Mouse (Mus musculus) cerebellum, adult 11-12 months (tissue): ENCODE results near the gene Rtl1.

ENCODE experiments used
- DNase-seq: peaks from one replicate; pipeline ENCODE4 v3.0.0; 2022

Rtl1 gene

GRCm38 (mm10) chr12:109600230-109600629, at the start of gene Rtl1:
Gene Rtl1, minus strand, starts transcription at chr12:109600330.
- no peak for DNase-seq

- DNase-seq = no peak
Observed at GRCm38 (mm10) chr12:109640560-109641167, 40.5 kb upstream of the Rtl1 start.

DNA sequence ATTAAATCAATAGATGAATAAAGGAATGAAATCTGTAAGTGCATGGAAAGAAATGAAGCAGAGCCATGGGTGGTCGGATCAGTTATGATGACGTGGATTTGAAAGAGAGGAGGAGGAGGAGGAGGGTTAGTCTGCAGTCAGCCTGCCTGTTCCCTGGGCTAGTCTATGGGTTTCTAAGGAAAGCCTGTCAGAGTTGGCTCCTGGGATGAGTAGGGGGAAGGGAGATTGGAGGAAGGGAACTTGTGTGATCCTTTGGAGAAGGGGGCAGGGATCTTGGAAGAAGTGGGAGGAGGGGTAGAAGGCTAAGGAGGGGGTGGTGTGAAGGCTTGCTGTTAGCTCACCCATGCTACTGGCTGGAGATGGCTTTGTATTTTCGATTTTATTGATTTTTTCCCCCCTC, 31.9 kb upstream of the Rtl1 start:
- no peak for DNase-seq

- DNase-seq = no peak
Observed at GRCm38 (mm10) chr12:109628887-109629286, 28.8 kb upstream of the Rtl1 start.

GRCm38 (mm10) chr12:109626910-109627309, 26.8 kb upstream of the Rtl1 start:
- DNase-seq = no peak

- no peak for DNase-seq
Observed at GRCm38 (mm10) chr12:109620196-109620595, 20.1 kb upstream of the Rtl1 start.

GRCm38 (mm10) chr12:109617993-109618392, 17.9 kb upstream of the Rtl1 start:
- no peak for DNase-seq

- DNase-seq = no peak
Observed at GRCm38 (mm10) chr12:109617126-109617525, 17.0 kb upstream of the Rtl1 start.

DNA sequence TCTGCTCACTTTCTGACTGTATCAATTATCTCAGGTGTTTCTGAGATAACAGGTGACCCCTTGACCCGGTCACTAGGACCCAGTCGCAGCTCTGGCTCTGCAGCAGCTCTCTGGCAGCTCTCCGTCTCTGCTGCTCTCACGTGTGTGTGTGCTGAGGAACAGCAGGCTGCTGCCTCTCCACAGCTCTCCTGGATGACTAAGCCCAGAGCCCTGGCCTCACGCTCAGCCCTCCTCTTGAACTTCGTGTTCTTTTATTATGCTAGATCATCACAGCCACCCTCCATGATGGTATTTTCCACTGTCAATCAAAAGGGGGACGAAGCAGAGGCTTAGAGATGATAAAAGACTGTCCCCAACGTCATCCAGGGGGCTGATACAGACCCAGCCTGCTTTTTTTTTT, 15.2 kb upstream of the Rtl1 start:
- no peak for DNase-seq

DNA sequence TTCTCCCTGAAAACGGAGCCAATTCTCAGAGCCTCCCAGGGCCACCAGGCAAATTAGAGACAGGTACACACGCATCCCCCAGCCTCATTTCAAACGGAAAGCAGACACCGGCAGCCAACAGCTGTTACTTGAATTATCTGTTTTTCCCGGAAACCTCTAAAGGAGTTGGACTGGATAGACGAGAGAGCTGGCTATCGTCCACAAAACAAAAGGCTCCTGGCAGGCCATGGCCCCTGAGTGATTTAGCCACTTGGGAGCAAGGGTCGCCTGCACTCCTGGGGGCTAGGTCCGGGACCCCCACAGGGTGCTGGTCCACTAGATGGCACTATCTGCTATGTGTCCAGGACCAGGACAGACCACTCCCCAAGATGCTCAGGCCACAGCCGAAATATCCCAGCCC, 14.3 kb upstream of the Rtl1 start:
- no peak for DNase-seq

DNA sequence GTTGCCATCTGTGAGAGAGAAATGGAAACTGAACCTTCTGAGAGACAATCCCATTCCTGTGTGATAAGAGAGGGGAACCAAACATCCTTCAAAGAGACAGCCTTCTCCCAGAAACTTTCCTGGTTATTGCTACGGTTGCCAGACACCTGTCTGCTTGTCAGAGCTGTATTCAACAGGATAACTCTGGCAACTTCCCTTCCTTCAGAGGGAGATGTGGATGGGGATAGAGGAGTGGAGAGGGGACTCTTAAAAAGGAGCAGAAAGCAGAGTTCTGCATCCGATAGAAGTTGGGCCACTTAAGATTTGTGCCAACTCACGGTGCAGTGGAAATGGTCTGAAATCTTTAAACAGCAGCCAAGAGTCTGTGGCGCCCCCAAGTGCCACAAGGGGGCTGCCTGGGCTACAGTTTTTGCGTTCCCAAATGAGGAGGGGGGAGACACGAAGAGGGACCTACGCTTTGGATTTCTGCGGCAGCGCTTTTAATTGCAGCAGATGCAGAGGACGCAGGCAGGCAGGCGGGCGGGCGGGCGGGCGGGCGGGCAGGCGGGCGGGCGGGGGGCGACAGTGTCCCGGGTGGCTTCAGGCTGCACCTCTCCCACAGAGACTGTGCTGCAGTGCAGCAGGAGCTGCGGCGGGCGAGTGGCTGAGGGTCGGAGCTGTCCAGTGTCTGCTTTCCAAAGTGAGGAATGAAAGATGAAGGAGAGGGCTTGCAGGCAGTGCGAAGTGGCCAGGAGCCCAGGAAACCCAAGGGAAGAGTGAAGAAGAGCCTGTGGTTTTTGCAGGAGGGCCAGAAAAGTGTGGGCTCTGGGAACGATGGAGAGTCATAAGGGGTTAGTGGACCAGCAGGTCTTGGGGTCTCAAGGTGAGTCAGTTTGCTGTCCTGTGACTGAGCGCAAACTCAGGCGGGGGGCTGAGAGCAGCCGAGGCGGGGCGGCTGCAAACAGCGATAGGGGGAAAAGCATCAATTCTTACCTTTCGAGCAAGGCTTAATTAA, 12.6 kb upstream of the Rtl1 start:
- DNase-seq = no peak

DNA sequence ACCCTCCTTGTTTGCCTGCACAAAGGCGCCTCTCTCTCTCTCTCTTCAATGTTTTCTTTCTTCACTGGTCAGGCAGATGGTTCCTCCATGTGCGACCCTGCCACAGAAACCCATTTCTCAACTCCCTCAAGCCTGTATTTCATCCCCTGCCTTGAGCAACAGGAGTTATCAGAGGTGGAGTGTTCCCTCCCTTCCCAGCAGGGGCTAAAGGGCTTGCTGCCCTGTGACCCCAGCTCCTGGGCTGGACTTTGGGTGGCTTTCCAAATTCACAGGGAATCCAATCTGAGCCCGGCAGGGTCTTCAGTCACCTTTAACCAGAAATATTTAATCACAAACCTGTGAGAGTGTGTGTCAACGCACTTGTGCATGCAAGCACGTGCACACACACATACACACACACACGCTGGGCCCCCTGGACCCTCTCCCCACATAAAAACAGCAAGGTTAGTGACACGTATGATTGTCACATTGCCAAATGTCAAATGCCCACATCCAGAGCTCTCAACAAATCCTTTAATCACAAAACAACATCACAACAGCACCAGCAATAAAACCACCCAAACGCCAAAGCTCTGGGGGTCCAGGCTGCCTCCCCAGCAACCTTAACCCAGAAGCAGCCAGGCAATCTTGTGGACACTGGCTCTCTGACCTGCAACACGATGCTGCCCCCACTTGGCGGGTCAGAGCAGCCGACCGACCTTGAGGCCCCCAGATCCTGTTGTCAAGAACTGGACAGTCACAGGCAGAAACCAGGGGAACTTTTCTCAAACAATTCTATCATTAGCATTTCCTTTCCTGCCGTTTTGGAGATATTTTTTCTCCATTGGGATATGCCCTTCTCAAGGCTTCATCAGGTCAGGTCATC, 8.7 kb upstream of the Rtl1 start:
- DNase-seq = no peak

GRCm38 (mm10) chr12:109607953-109608352, 7.8 kb upstream of the Rtl1 start:
- no peak for DNase-seq

GRCm38 (mm10) chr12:109607191-109607590, 7.1 kb upstream of the Rtl1 start:
- DNase-seq = no peak

GRCm38 (mm10) chr12:109604982-109605721, 5.0 kb upstream of the Rtl1 start:
- DNase-seq = no peak

DNA sequence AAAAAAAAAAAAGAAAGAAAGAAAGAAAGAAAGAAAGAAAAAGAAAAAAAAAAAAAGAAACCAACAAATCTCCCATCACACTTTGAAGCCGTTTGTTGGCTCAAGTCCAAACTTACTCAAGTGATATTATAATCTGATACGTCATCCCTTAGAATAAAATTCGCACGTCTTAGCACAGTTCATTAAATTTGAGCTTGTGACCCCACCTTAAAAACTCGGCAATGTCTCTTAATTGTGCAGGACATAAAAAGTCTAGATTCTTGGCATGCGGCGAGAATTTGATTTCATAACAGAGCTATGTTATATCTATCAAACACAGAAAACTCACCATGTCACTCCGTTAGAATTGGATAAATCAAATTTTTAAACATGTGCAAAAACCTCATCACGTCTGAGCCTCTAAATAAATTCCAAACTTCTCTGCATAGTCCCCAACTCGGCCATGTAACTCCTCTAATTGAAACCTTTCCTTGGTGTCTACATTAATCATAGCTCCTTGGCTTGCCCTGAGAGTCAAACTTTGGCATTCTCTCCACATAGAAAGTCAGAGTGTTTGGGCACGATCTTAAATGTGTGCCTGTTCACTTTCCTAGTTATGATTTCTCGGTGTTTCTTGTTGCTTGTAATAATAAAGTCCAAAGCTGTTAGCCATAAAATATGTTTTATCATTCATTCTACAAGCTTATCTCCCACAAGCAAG, 1.4 kb downstream of the Rtl1 start:
- DNase-seq = no peak

DNA sequence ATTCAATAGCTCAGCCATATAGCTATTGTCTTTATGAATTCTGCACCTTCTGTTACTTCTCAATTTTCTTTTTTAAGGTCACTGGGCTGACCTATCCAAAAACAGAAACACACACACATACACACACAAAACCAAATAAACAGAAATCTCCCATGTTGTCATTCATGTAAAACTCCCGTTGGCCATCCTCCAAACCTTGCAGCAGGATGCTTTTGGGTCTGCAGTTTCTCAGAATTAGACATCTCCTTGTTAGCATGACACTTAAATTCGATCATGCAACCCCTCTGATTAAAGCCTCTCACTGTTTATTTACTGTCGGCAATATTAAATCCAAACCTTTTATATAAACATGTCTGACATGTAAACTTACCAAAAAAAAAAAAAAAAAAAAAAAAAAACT, 3.4 kb downstream of the Rtl1 start:
- no peak for DNase-seq

DNA sequence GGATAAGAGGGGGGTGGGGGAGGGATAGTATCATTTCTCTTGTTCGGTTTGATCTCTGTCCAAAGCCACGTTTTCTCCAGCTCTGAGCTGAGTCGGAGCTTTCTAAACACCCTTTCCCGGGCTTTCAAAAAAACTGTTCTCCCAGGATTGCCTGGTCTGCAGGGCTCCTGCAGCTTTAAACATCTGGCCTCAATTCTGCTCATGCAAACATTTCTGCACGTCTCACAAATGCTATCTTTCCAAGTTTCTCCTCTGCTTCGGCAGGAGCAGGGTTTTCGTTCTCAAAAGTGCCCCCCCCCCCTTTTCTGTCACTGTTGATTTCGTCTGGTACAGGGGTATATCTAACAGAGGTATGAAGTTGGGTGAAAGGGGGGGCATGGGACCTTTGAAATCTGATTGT, 3.9 kb downstream of the Rtl1 start:
- no peak for DNase-seq

- peak; percentile 77 for DNase-seq
Observed at GRCm38 (mm10) chr12:109595753-109596152, 4.4 kb downstream of the Rtl1 start.

- DNase-seq = no peak
Observed at GRCm38 (mm10) chr12:109594961-109595360, 5.2 kb downstream of the Rtl1 start.

DNA sequence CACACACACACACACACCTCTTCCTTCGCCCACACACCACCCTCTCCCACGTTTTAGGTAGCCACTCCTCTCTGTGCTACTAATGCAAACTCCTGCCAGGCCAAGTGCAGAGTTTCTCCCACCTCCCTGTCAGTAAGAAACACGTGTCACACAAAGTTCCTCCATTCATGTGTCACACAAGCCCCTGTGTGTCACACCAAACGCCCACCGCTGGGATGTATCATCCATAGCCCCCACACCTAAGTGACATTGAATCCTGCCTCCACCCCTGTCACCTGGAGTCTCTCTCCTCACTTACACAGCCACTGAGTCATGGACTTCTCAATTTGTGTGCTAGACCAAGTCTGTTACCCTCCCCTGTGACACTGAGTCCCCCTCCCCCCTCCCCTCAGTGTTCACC, 17.9 kb downstream of the Rtl1 start:
- no peak for DNase-seq

DNA sequence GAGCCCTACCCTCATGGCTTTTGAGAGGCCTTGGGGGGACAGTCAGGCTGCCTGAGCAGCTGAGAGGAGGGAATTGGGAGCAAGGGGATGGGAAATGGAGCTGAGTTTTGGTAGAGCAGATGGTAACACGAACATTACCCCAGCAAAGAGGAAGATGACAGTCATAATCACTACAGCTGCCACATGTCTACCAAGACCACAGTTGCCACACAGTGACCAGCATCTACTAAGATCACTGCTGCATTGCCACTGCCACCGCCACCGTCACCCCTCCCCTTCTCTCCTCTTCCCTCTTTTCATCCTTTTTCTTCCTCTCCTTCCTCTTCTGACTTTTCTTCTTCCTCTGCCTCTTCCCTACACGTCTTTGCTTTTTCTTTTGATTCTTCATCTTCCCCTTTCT, 27.9 kb downstream of the Rtl1 start:
- no peak for DNase-seq
